9 mouse cellular contexts compared by ENCODE assay signal in genomic region chr3:145026750-145027149, GRCm38 (mm10). TPM values are rescaled to one million over a fixed set of nuclear protein-coding genes. Genes with fewer than 3 reads are reported as not detected.
A peak's percentile ranks its signal among the peaks of the same experiment; 100 is the strongest.
DNase-seq lines count a peak whose midpoint lies in the region; ATAC-seq and TF ChIP-seq lines count a peak whose summit lies in the region.
"Had no signal": no experiment of that assay in that cellular context is flagged by ENCODE, and none has a peak within 500 bp of the region (broad histone marks: within the 10 kb centered on the region; RNA-seq: fewer than 3 reads in every experiment).

No protein-coding gene starts in this region.

- H3K27me3 ChIP-seq in forebrain, embryonic 10.5 days (ENCODE audit: poor library complexity, severe bottlenecking) = no peaks in the 10 kb centered on the region
- no peaks in the 10 kb centered on the region for H3K27me3 ChIP-seq in forebrain, embryonic 16.5 days (replicated peaks; ENCODE audit: control insufficient read depth, insufficient read depth, low read length)
- H3K27me3 ChIP-seq in small intestine, adult 2 months (ENCODE audit: control insufficient read depth, insufficient read depth, low read length) = no peaks in the 10 kb centered on the region
- H3K27me3 ChIP-seq: lung, embryonic 15.5 days had no signal

- no peak for TF ChIP-seq POLR2A in small intestine, adult 2 months (IDR thresholded peaks at IDR 0.05; ENCODE audit: low read depth, low read length)

- H3K9ac ChIP-seq in forebrain, embryonic 16.5 days (replicated peaks; ENCODE audit: low read depth, low read length) = no peak overlapping the region
- H3K9ac ChIP-seq: lung, embryonic 15.5 days had no signal

- no peak overlapping the region for H3K27ac ChIP-seq in forebrain, embryonic 10.5 days
- no peak overlapping the region for H3K27ac ChIP-seq in forebrain, embryonic 16.5 days (ENCODE audit: low read length)
- H3K27ac ChIP-seq in small intestine, adult 2 months (ENCODE audit: insufficient read depth, low read depth, low read length) = no peak overlapping the region
- H3K27ac ChIP-seq: lung, embryonic 15.5 days had no signal

- TF ChIP-seq CTCF in small intestine, adult 2 months (IDR thresholded peaks at IDR 0.05; ENCODE audit: extremely low read depth, insufficient read length, insufficient replicate concordance, low read depth, low read length) = peak; percentile 59; the same call in 1 of the 2 replicates

- 28% methylated on average over 3 of the region's 3 CpGs for WGBS in forebrain, embryonic 10.5 days
- WGBS in forebrain, embryonic 16.5 days = 31% methylated on average over 3 of the region's 3 CpGs
- WGBS in small intestine, adult 2 months = 24% methylated on average over 3 of the region's 3 CpGs

- no peak overlapping the region for H3K4me2 ChIP-seq in forebrain, embryonic 16.5 days (ENCODE audit: low read length)
- H3K4me2 ChIP-seq: lung, embryonic 15.5 days had no signal

- H3K36me3 ChIP-seq in forebrain, embryonic 10.5 days (replicated peaks) = no peaks in the 10 kb centered on the region
- no peaks in the 10 kb centered on the region for H3K36me3 ChIP-seq in forebrain, embryonic 16.5 days (ENCODE audit: control insufficient read depth, insufficient read depth)
- no peaks in the 10 kb centered on the region for H3K36me3 ChIP-seq in small intestine, adult 2 months (ENCODE audit: control insufficient read depth, insufficient read depth, low read length)
- H3K36me3 ChIP-seq: lung, embryonic 15.5 days had no signal

- H3K4me3 ChIP-seq in forebrain, embryonic 10.5 days = no peak overlapping the region
- no peak overlapping the region for H3K4me3 ChIP-seq in forebrain, embryonic 16.5 days (replicated peaks; ENCODE audit: low read length)
- no peak overlapping the region for H3K4me3 ChIP-seq in small intestine, adult 2 months (ENCODE audit: low read depth, low read length)
- H3K4me3 ChIP-seq: lung, embryonic 15.5 days had no signal

- no peaks in the 10 kb centered on the region for H3K9me3 ChIP-seq in forebrain, embryonic 10.5 days
- H3K9me3 ChIP-seq in forebrain, embryonic 16.5 days (ENCODE audit: control insufficient read depth, low read length) = no peaks in the 10 kb centered on the region
- H3K9me3 ChIP-seq: lung, embryonic 15.5 days had no signal

- no peak for ATAC-seq in forebrain, embryonic 16.5 days

- H3K4me1 ChIP-seq in forebrain, embryonic 10.5 days = no peaks in the 10 kb centered on the region
- no peaks in the 10 kb centered on the region for H3K4me1 ChIP-seq in forebrain, embryonic 16.5 days (replicated peaks; ENCODE audit: control insufficient read depth, insufficient read depth, low read length)
- H3K4me1 ChIP-seq in small intestine, adult 2 months (ENCODE audit: control insufficient read depth, insufficient read depth, insufficient read length, low read length) = no peaks in the 10 kb centered on the region
- H3K4me1 ChIP-seq: lung, embryonic 15.5 days had no signal

- peak; percentile 38 for DNase-seq in forebrain, embryonic 10.5 days (ENCODE audit: extremely low spot score, low spot score)
- peak; percentile 61 for DNase-seq in urinary bladder, postnatal 25 days (ENCODE audit: low spot score)
- no peak for DNase-seq in urinary bladder, adult 2 months (ENCODE audit: low spot score)
- DNase-seq in embryo, embryonic 11.5 days (ENCODE audit: low read depth, low spot score) = peak; percentile 42
- DNase-seq in kidney, postnatal 10 days = peak; percentile 62
- peak; percentile 50 for DNase-seq in lung, postnatal 10 days

RNA-seq across cellular contexts. Expression of gene Clca1, which starts 5.8 kb away (rescaled TPM):
- not detected in 2 replicates for polyA plus RNA-seq in forebrain, embryonic 10.5 days (2016; fragmentation: Nextera tagmentation; extraction: Ambion mirVana)
- polyA plus RNA-seq in forebrain, embryonic 16.5 days (2015; fragmentation: Nextera tagmentation; extraction: Ambion mirVana) = not detected in 2 replicates
- polyA plus RNA-seq in urinary bladder, adult 2 months (2012; rRNA removed) = 0.18 and 0.21 TPM in 2 replicates
- polyA plus RNA-seq in small intestine, adult 2 months (2012; rRNA removed) = 108 and 251 TPM in 2 replicates
- polyA plus RNA-seq: lung, embryonic 15.5 days had no signal

RNA-seq across cellular contexts. Expression of gene Clca4a, which starts 51.9 kb away (rescaled TPM):
- polyA plus RNA-seq in forebrain, embryonic 10.5 days (2016; fragmentation: Nextera tagmentation; extraction: Ambion mirVana) = 0.05 TPM in 1 of 2 replicates, not detected in the other
- not detected in 2 replicates for polyA plus RNA-seq in forebrain, embryonic 16.5 days (2015; fragmentation: Nextera tagmentation; extraction: Ambion mirVana)
- 0.13 and 0.19 TPM in 2 replicates for polyA plus RNA-seq in urinary bladder, adult 2 months (2012; rRNA removed)
- 8.9 and 175 TPM in 2 replicates for polyA plus RNA-seq in small intestine, adult 2 months (2012; rRNA removed)
- polyA plus RNA-seq: lung, embryonic 15.5 days had no signal

Comparison
In these comparisons a context has a peak if more than half of its experiments do, and no peak if none do; other contexts are left out.
1. RNA of gene Clca1, which starts 5.8 kb away (polyA plus RNA-seq): 108 to 251 TPM in small intestine, adult 2 months; 0.18 to 0.21 TPM in urinary bladder, adult 2 months, not detected in forebrain, embryonic 10.5 days and not detected in forebrain, embryonic 16.5 days; every median in the first group is over 10 times any median in the second.